Mouse (Mus musculus) MEL (cell line): ENCODE data around the gene Gm614.

ENCODE experiments used
- CHD1 ChIP-seq: IDR thresholded peaks from 2 replicates; pipeline ENCODE4 v1.6.1; 2012; ENCODE audit warnings: low read depth, mild to moderate bottlenecking, inconsistent platforms, low read length, improper control_type of control experiment
- CHD2 ChIP-seq: IDR thresholded peaks from 2 replicates; pipeline ENCODE4 v1.6.1; 2011; ENCODE audit warnings: low read length, improper control_type of control experiment
- CTCF ChIP-seq, 3 experiments: IDR thresholded peaks in 2 of 3; conservative IDR thresholded peaks in 1 of 3; 2 replicates each; pipeline ENCODE4 v1.5.1; 2011 to 2012; ENCODE audit warnings: low read length in 3 of 3, low read depth in 2 of 3, mild to moderate bottlenecking in 2 of 3, improper control_type of control experiment in 1 of 3, inconsistent platforms in 1 of 3, mixed read lengths in 1 of 3, moderate library complexity in 1 of 3; ENCODE audit not compliant: control insufficient read depth in 1 of 3, insufficient read depth in 1 of 3, poor library complexity in 1 of 3, severe bottlenecking in 1 of 3
- EP300 ChIP-seq, 2 experiments: IDR thresholded peaks; 2 replicates each; pipeline ENCODE4 v1.6.1; 2011; ENCODE audit warnings: improper control_type of control experiment in 2 of 2, low read length in 2 of 2, low read depth in 1 of 2, mild to moderate bottlenecking in 1 of 2
- JUND ChIP-seq: IDR thresholded peaks from 2 replicates; pipeline ENCODE4 v1.6.1; 2011; ENCODE audit warnings: low read depth, mild to moderate bottlenecking, improper control_type of control experiment, low read length
- MYC ChIP-seq: IDR thresholded peaks from 2 replicates; pipeline ENCODE4 v1.6.1; 2011; ENCODE audit warnings: low read depth, mild to moderate bottlenecking, low read length, improper control_type of control experiment, moderate library complexity
- POLR2A ChIP-seq, 2 experiments: IDR thresholded peaks; 2 replicates each; pipeline ENCODE4 v1.6.1; 2011 to 2012; ENCODE audit warnings: low read length in 2 of 2, mild to moderate bottlenecking in 2 of 2, control low read depth in 1 of 2, improper control_type of control experiment in 1 of 2, low read depth in 1 of 2, moderate library complexity in 1 of 2; ENCODE audit not compliant: control insufficient read depth in 1 of 2, insufficient read depth in 1 of 2, poor library complexity in 1 of 2
- UBTF ChIP-seq: IDR thresholded peaks from 2 replicates; pipeline ENCODE4 v1.6.1; 2012; ENCODE audit warnings: low read depth, mild to moderate bottlenecking, inconsistent platforms, low read length, improper control_type of control experiment, moderate library complexity, borderline replicate concordance; ENCODE audit not compliant: insufficient read depth
- ZNF384 ChIP-seq: IDR thresholded peaks from 2 replicates; pipeline ENCODE4 v1.6.1; 2012; ENCODE audit warnings: low read depth, mild to moderate bottlenecking, inconsistent platforms, low read length, improper control_type of control experiment

- TF ChIP-seq UBTF = no peak
- peak; percentile 63 to 73 (median 65) for TF ChIP-seq CTCF (IDR thresholded peaks at IDR 0.05 in 2 of 3, conservative IDR thresholded peaks at IDR 0.05 in 1 of 3; ENCODE audit: control insufficient read depth in 1 of 3, insufficient read depth in 1 of 3, low read depth in 2 of 3, low read length in 3 of 3, poor library complexity in 1 of 3, severe bottlenecking in 1 of 3)
- no peak for TF ChIP-seq MYC
- no peak for TF ChIP-seq ZNF384
- TF ChIP-seq CHD2 = no peak
- TF ChIP-seq EP300 (IDR thresholded peaks at IDR 0.05; ENCODE audit: low read depth in 1 of 2, low read length in 2 of 2) = no peak
- no peak for TF ChIP-seq CHD1
- TF ChIP-seq JUND = no peak
- no peak for TF ChIP-seq POLR2A (IDR thresholded peaks at IDR 0.05; ENCODE audit: control insufficient read depth in 1 of 2, insufficient read depth in 1 of 2, low read depth in 1 of 2, low read length in 2 of 2, poor library complexity in 1 of 2)
Measured at GRCm38 (mm10) chrX:101285534-101285933, 21.7 kb upstream of the Gm614 start.
